Mouse (Mus musculus) gastrocnemius, postnatal 36 days (tissue): ENCODE data around the gene Flrt2. TPM values are rescaled to one million over a fixed set of nuclear protein-coding genes. Genes with fewer than 3 reads are reported as not detected.

Experiments
- DNase-seq, 2 experiments: peaks; one replicate each; pipeline ENCODE4 v3.0.0; 2022
- intact Hi-C: fragments of 180-260 bp; cut with DNase I; formaldehyde crosslinking; loops from one replicate; pipeline ENCODE4 v1.15.1; 2025
- total RNA-seq, 2 experiments: library from RNA; stranded (reverse); gene quantifications; 2 replicates each; pipeline ENCODE4 v1.2.3; 2021

Flrt2 gene
- total RNA-seq, 2 experiments from 2014 or later: 5.0 to 5.3 TPM

- intact Hi-C loops: no loop called here
These were observed 13.0 kb downstream of the Flrt2 start for GRCm38 (mm10) chr12:95705006-95705405.

GRCm38 (mm10) chr12:95723265-95723664, 31.2 kb downstream of the Flrt2 start:
- intact Hi-C loops: no loop called here
- no peak for DNase-seq

More at GRCm38 (mm10) chr12:95705006-95705405, 13.0 kb downstream of the Flrt2 start:
- DNase-seq: no peak

- intact Hi-C loops: no loop called here
- no peak for DNase-seq
These were observed 42.0 kb downstream of the Flrt2 start for GRCm38 (mm10) chr12:95734075-95734474.

GRCm38 (mm10) chr12:95737571-95737970, 45.5 kb downstream of the Flrt2 start:
- no peak for DNase-seq
- intact Hi-C loops: no loop called here

- DNase-seq: no peak
- intact Hi-C loops: no loop called here
These were observed 46.0 kb downstream of the Flrt2 start for GRCm38 (mm10) chr12:95738031-95738430.

- no peak for DNase-seq
- intact Hi-C loops: no loop called here
These were observed 46.6 kb downstream of the Flrt2 start for GRCm38 (mm10) chr12:95738491-95739135.

- DNase-seq: no peak
- intact Hi-C loops: no loop called here
These were observed 47.7 kb downstream of the Flrt2 start for GRCm38 (mm10) chr12:95739739-95740138.

GRCm38 (mm10) chr12:95741296-95741695, 49.3 kb downstream of the Flrt2 start:
- no peak for DNase-seq
- intact Hi-C loops: no loop called here

- intact Hi-C loops: no loop called here
- no peak for DNase-seq
These were observed 52.3 kb downstream of the Flrt2 start for GRCm38 (mm10) chr12:95744307-95744706.

- intact Hi-C loops: no loop called here
- no peak for DNase-seq
These were observed 55.0 kb downstream of the Flrt2 start for GRCm38 (mm10) chr12:95746856-95747579.

- no peak for DNase-seq
- intact Hi-C loops: no loop called here
These were observed 56.7 kb downstream of the Flrt2 start for GRCm38 (mm10) chr12:95748760-95749159.

GRCm38 (mm10) chr12:95749248-95749647, 57.2 kb downstream of the Flrt2 start:
- no peak for DNase-seq
- intact Hi-C loops: no loop called here

GRCm38 (mm10) chr12:95759212-95759746, 67.3 kb downstream of the Flrt2 start:
- no peak for DNase-seq
- intact Hi-C loops: no loop called here

GRCm38 (mm10) chr12:95765255-95765654, 73.2 kb downstream of the Flrt2 start:
- DNase-seq: no peak
- intact Hi-C loops: no loop called here

- intact Hi-C loops: no loop called here
- DNase-seq: no peak
These were observed 77.0 kb downstream of the Flrt2 start for GRCm38 (mm10) chr12:95769041-95769440.

- intact Hi-C loops: no loop called here
- no peak for DNase-seq
These were observed 78.2 kb downstream of the Flrt2 start for GRCm38 (mm10) chr12:95770251-95770650.

GRCm38 (mm10) chr12:95790146-95790545, 98.1 kb downstream of the Flrt2 start:
- DNase-seq: no peak
- intact Hi-C loops: no loop called here

- intact Hi-C loops: no loop called here
These were observed 124.6 kb downstream of the Flrt2 start for GRCm38 (mm10) chr12:95816660-95817059.

More at GRCm38 (mm10) chr12:95816660-95817059, 124.6 kb downstream of the Flrt2 start:
- no peak for DNase-seq
